Mouse (Mus musculus) heart, embryonic 16.5 days (tissue): ENCODE results near the gene Luzp1. TPM values are rescaled to one million over a fixed set of nuclear protein-coding genes. Genes with fewer than 3 reads are reported as not detected.
A peak's percentile ranks its signal among the peaks of the same experiment; 100 is the strongest.

Experiments used
- ATAC-seq: fragments of 200-750 bp; cut with Nextera tagmentation; replicated peaks from 2 replicates; pipeline ENCODE4 v1.8.0; 2017; ENCODE audit warnings: moderate number of reproducible peaks; ENCODE audit not compliant: insufficient read depth, low FRiP score; ENCODE audit errors: extremely low read depth
- H3K27ac ChIP-seq: fragments of 300-500 bp; sonication (generic); 2 replicates; pipeline ENCODE4 v1.5.1; 2014; ENCODE audit warnings: mild to moderate bottlenecking, low read length, control low read depth, moderate library complexity
- H3K27me3 ChIP-seq: fragments of 300-500 bp; sonication (generic); 2 replicates; pipeline ENCODE4 v1.6.1; 2014; ENCODE audit warnings: low read length, mixed read lengths; ENCODE audit not compliant: control insufficient read depth, insufficient read depth
- H3K36me3 ChIP-seq: fragments of 300-500 bp; sonication (generic); 2 replicates; pipeline ENCODE4 v1.6.1; 2014; ENCODE audit not compliant: control insufficient read depth, insufficient read depth
- H3K4me1 ChIP-seq: fragments of 300-500 bp; sonication (generic); 2 replicates; pipeline ENCODE4 v1.6.1; 2014; ENCODE audit warnings: low read length, mixed read lengths; ENCODE audit not compliant: control insufficient read depth, insufficient read depth
- H3K4me2 ChIP-seq: fragments of 300-500 bp; sonication (generic); 2 replicates; pipeline ENCODE4 v1.6.1; 2014; ENCODE audit warnings: low read depth, mild to moderate bottlenecking, control low read depth, low read length
- H3K4me3 ChIP-seq: fragments of 300-500 bp; sonication (generic); 2 replicates; pipeline ENCODE4 v1.5.1; 2014; ENCODE audit warnings: mild to moderate bottlenecking, control low read depth, low read length
- H3K9ac ChIP-seq: fragments of 300-500 bp; sonication (generic); 2 replicates; pipeline ENCODE4 v1.6.1; 2014; ENCODE audit warnings: low read length, control low read depth
- H3K9me3 ChIP-seq: fragments of 300-500 bp; sonication (generic); replicated peaks from 2 replicates; pipeline ENCODE4 v1.6.1; 2016; ENCODE audit warnings: low read length; ENCODE audit not compliant: control insufficient read depth
- WGBS: fragments of 180-500 bp; shearing (Covaris S2); extraction: QIAGEN DNeasy Blood & Tissue Kit; methylation state at CpG from one replicate; pipeline ENCODE4 v1.1.7; 2014; 5-methylcytosine and 5-hydroxymethylcytosine counted together
- polyA plus RNA-seq: library from polyadenylated mRNA; unstranded; fragments of >200 nt; fragmentation: Nextera tagmentation; extraction: Ambion mirVana; gene quantifications from 2 replicates; pipeline ENCODE4 v1.2.1, GENCODE M21; 2015

The Luzp1 gene
- polyA plus RNA-seq, 1 experiment from 2014 or later, result 97.5 TPM

DNA sequence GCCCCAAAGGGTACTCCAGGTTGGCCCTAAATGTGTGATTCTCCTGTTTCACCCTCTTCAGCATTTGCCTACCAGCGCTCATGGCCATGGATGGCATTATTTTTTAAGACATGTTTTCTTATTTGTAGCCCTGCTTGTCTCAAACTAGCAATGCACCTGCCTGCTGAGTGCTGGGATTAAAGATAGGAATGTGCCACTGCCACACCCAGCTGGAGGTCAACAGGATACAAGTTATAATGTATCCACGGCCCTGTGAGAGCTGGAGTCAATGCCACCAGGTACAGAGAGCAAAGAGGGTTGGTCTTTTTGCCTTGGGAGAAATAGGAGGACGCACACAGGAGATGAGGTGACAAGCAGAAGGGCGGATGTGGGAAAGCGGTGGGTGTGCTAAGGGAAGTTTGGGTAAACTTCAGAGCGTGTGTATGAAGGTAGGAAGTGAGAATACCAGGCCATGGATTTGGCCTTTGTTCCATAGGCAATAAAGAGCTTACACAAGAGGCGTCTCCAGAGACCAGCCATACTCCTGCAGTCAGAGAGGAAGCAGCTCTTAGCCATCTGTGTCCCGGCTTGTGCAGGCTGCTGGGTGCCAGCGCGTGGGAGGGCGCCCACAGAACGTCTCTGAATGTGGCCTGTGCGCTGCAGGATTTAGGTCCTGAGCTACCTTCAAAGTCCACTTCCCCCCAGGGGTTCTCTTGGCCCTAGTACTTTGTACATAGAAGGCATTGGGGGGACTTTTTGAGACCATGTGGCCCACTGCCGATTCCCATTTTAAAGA, 821 bp upstream of the Luzp1 start:
- Histone ChIP-seq H3K27ac (peak overlapping the region; percentile 99), H3K36me3 (no peaks in the 10 kb centered on the region), H3K27me3 (no peaks in the 10 kb centered on the region), H3K9ac (no peak overlapping the region), H3K4me1 (peaks cover 36% of the 10 kb centered on the region), H3K9me3 (no peaks in the 10 kb centered on the region), H3K4me2 (peak overlapping the region; percentile 62; the same call in 1 of the 2 replicates), H3K4me3 (no peak overlapping the region; the same call in 1 of the 2 replicates)
- ATAC-seq, result peak; percentile 5; the same call in 1 of the 2 replicates
- 75% methylated on average over 14 of the region's 14 CpGs for WGBS

- whole genome bisulfite sequencing, result under 1% methylated on average over 26 of the region's 55 CpGs
- H3K27me3 ChIP-seq, result no peaks in the 10 kb centered on the region
- H3K27ac ChIP-seq, result peak overlapping the region; percentile 99
- peaks cover 45% of the 10 kb centered on the region for H3K4me1 ChIP-seq
- H3K4me3 ChIP-seq, result peak overlapping the region; percentile 95
- H3K9ac ChIP-seq, result peak overlapping the region; percentile 96
- H3K9me3 ChIP-seq, result no peaks in the 10 kb centered on the region
- H3K36me3 ChIP-seq, result no peaks in the 10 kb centered on the region
- ATAC-seq, result peak; percentile 82
- peak overlapping the region; percentile 77 for H3K4me2 ChIP-seq
Measured at GRCm38 (mm10) chr4:136469941-136470346, 383 bp downstream of the Luzp1 start.

GRCm38 (mm10) chr4:136470347-136471071, 948 bp downstream of the Luzp1 start:
- Histone ChIP-seq H3K4me2 (peak overlapping the region; percentile 77), H3K36me3 (no peaks in the 10 kb centered on the region), H3K9me3 (no peaks in the 10 kb centered on the region), H3K27me3 (no peaks in the 10 kb centered on the region), H3K4me1 (peaks cover 44% of the 10 kb centered on the region), H3K4me3 (peak overlapping the region; percentile 95), H3K27ac (peak overlapping the region; percentile 99), H3K9ac (peak overlapping the region; percentile 96)
- WGBS, result under 1% methylated on average over 58 of the region's 58 CpGs
- peak; percentile 12; the same call in 1 of the 2 replicates for ATAC-seq

GRCm38 (mm10) chr4:136476692-136477091, 7.1 kb downstream of the Luzp1 start:
- H3K4me3 ChIP-seq, result no peak overlapping the region
- 100% methylated on average over 1 of the region's 1 CpGs for WGBS
- no peak overlapping the region for H3K9ac ChIP-seq
- H3K4me1 ChIP-seq, result peaks cover 20% of the 10 kb centered on the region
- H3K27me3 ChIP-seq, result no peaks in the 10 kb centered on the region
- no peak for ATAC-seq
- no peak overlapping the region for H3K27ac ChIP-seq
- H3K36me3 ChIP-seq, result no peaks in the 10 kb centered on the region
- no peaks in the 10 kb centered on the region for H3K9me3 ChIP-seq
- no peak overlapping the region for H3K4me2 ChIP-seq

- ATAC-seq, result no peak
- no peak overlapping the region for H3K9ac ChIP-seq
- H3K4me1 ChIP-seq, result no peaks in the 10 kb centered on the region
- WGBS, result 90% methylated on average over 2 of the region's 2 CpGs
- H3K27me3 ChIP-seq, result no peaks in the 10 kb centered on the region
- peaks cover 6% of the 10 kb centered on the region; the same call in 1 of the 2 replicates for H3K36me3 ChIP-seq
- no peak overlapping the region for H3K27ac ChIP-seq
- H3K4me3 ChIP-seq, result no peak overlapping the region
- peaks cover 3% of the 10 kb centered on the region for H3K9me3 ChIP-seq
- no peak overlapping the region for H3K4me2 ChIP-seq
Measured at GRCm38 (mm10) chr4:136486549-136486948, 17.0 kb downstream of the Luzp1 start.

- H3K4me1 ChIP-seq, result peaks cover 13% of the 10 kb centered on the region
- H3K9me3 ChIP-seq, result no peaks in the 10 kb centered on the region
- no peaks in the 10 kb centered on the region for H3K27me3 ChIP-seq
- H3K9ac ChIP-seq, result no peak overlapping the region
- H3K4me2 ChIP-seq, result no peak overlapping the region
- H3K36me3 ChIP-seq, result no peaks in the 10 kb centered on the region
- no peak for ATAC-seq
- H3K4me3 ChIP-seq, result no peak overlapping the region
- H3K27ac ChIP-seq, result no peak overlapping the region
Measured at GRCm38 (mm10) chr4:136495993-136496392, 26.4 kb downstream of the Luzp1 start.

DNA sequence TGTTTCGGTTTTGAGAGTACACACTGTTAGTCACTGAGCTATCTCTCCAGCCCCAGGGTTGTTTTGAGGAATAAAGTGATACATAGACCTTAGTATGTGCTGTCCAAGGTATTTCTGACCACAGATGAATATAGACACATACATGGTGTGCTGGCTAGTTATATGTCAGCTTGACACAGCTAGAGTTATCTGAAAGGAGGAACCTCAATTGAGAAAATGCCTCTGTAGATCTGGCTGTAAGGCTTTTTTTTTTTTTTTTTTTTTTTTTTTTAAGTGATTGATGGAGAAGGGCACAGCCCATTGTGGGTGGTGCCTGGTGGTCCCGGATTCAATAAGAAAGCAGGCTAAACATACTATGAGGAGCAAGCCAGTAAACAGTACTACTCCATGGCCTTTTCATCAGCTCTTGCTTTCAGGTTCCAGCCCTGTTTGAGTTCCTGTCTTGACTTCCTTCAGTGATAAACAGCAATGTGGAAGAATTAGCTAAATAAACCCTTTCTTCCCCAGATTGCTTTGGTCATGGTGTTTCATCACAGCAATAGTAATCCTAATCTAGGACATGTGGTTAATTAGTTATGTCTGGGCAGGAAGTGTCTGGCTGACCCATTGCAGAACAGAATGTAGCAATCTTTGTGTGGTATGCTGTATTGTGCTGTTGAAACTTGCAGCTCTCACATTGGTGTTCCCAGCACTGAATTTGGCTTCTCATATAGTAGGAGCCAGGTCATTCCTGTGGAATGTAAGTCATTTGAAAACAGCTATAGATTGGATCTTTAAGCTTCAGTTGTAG, 36.1 kb downstream of the Luzp1 start:
- no peak for ATAC-seq
- Histone ChIP-seq H3K27ac (no peak overlapping the region), H3K4me2 (no peak overlapping the region), H3K27me3 (no peaks in the 10 kb centered on the region), H3K36me3 (no peaks in the 10 kb centered on the region), H3K9ac (no peak overlapping the region), H3K4me1 (peaks cover 12% of the 10 kb centered on the region), H3K9me3 (no peaks in the 10 kb centered on the region), H3K4me3 (no peak overlapping the region)
- WGBS, result 44% methylated on average over 2 of the region's 2 CpGs

- H3K27ac ChIP-seq, result no peak overlapping the region
- no peaks in the 10 kb centered on the region for H3K36me3 ChIP-seq
- no peaks in the 10 kb centered on the region for H3K27me3 ChIP-seq
- no peak for ATAC-seq
- 82% methylated on average over 1 of the region's 1 CpGs for WGBS
- H3K9me3 ChIP-seq, result no peaks in the 10 kb centered on the region
- no peak overlapping the region for H3K4me2 ChIP-seq
- H3K4me3 ChIP-seq, result no peak overlapping the region
- H3K4me1 ChIP-seq, result peaks cover 39% of the 10 kb centered on the region
- H3K9ac ChIP-seq, result no peak overlapping the region
Measured at GRCm38 (mm10) chr4:136509857-136510256, 40.3 kb downstream of the Luzp1 start.
